Comparison of ENCODE assay signal across 10 mouse cellular contexts in genomic region chr10:95191881-95192280, GRCm38 (mm10).
DNase-seq lines count a peak whose midpoint lies in the region; ATAC-seq lines count a peak whose summit lies in the region.
"Had no signal": no experiment of that assay in that cellular context is flagged by ENCODE, and none has a peak within 500 bp of the region (broad histone marks: within the 10 kb centered on the region; RNA-seq: fewer than 3 reads in every experiment).

No protein-coding gene starts in this region.

- no peak for DNase-seq in kidney, postnatal 4 days
- DNase-seq in heart, adult 18-20 months: peak; percentile 71 to 83
- DNase-seq in left cerebral cortex, postnatal 10 days (ENCODE audit: extremely low spot score in 1 of 2, low spot score in 2 of 2): no peak
- no peak for DNase-seq in cerebellum, postnatal 25 days
- DNase-seq in right cerebral cortex, postnatal 4 days: no peak

- peaks cover 10% of the 10 kb centered on the region; the same call in 1 of the 2 replicates for H3K4me1 ChIP-seq in kidney, embryonic 16.5 days (ENCODE audit: insufficient read depth, low read length)
- H3K4me1 ChIP-seq in liver, embryonic 12.5 days: peaks cover 47% of the 10 kb centered on the region

- no peak overlapping the region for H3K27ac ChIP-seq in kidney, embryonic 16.5 days (ENCODE audit: low read length)
- H3K27ac ChIP-seq in liver, embryonic 12.5 days: 0 out of 2 replicates have a peak overlapping the region, but pooled peaks have one; percentile 23
- H3K27ac ChIP-seq: hindbrain, embryonic 15.5 days; limb, embryonic 15.5 days had no signal

- H3K4me3 ChIP-seq in kidney, embryonic 16.5 days (ENCODE audit: low read length): no peak overlapping the region
- H3K4me3 ChIP-seq in liver, embryonic 12.5 days: no peak overlapping the region
- H3K4me3 ChIP-seq: hindbrain, embryonic 15.5 days; limb, embryonic 15.5 days had no signal

- WGBS in kidney, embryonic 16.5 days: 68% methylated on average over 3 of the region's 3 CpGs
- WGBS in liver, embryonic 12.5 days (ENCODE audit: insufficient replicate concordance): 17% methylated on average over 3 of the region's 3 CpGs

- ATAC-seq in kidney, embryonic 16.5 days (ENCODE audit: low FRiP score, low TSS enrichment): peak; percentile 22; the same call in 1 of the 2 replicates
- peak; percentile 75 for ATAC-seq in liver, embryonic 12.5 days
- 0 out of 2 replicates have a peak, but pooled peaks have one; percentile 18 for ATAC-seq in neutrophil, adult 5-6 weeks (ENCODE audit: extremely low read depth, insufficient number of reproducible peaks, low FRiP score, poor library complexity, severe bottlenecking)

- H3K4me2 ChIP-seq in kidney, embryonic 16.5 days (replicated peaks; ENCODE audit: low read depth, low read length): no peak overlapping the region
- H3K4me2 ChIP-seq in liver, embryonic 12.5 days: peak overlapping the region; percentile 47
- H3K4me2 ChIP-seq: hindbrain, embryonic 15.5 days; limb, embryonic 15.5 days had no signal

- peaks cover 3% of the 10 kb centered on the region; the same call in 1 of the 2 replicates for H3K9me3 ChIP-seq in kidney, embryonic 16.5 days (ENCODE audit: low read length)
- H3K9me3 ChIP-seq in liver, embryonic 12.5 days (replicated peaks): no peaks in the 10 kb centered on the region
- H3K9me3 ChIP-seq: hindbrain, embryonic 15.5 days; limb, embryonic 15.5 days had no signal

- no peaks in the 10 kb centered on the region for H3K27me3 ChIP-seq in kidney, embryonic 16.5 days (ENCODE audit: insufficient read depth, low read length)
- no peaks in the 10 kb centered on the region for H3K27me3 ChIP-seq in liver, embryonic 12.5 days (replicated peaks)
- H3K27me3 ChIP-seq: hindbrain, embryonic 15.5 days; limb, embryonic 15.5 days had no signal

- intact Hi-C loops in left cerebral cortex, postnatal 10 days (cut with DNase I): no loop called here

- no peaks in the 10 kb centered on the region for H3K36me3 ChIP-seq in kidney, embryonic 16.5 days (ENCODE audit: insufficient read depth, low read length)
- H3K36me3 ChIP-seq in liver, embryonic 12.5 days: no peaks in the 10 kb centered on the region
- H3K36me3 ChIP-seq: hindbrain, embryonic 15.5 days; limb, embryonic 15.5 days had no signal

- H3K9ac ChIP-seq in kidney, embryonic 16.5 days (replicated peaks; ENCODE audit: low read length): no peak overlapping the region
- H3K9ac ChIP-seq in liver, embryonic 12.5 days: no peak overlapping the region
- H3K9ac ChIP-seq: hindbrain, embryonic 15.5 days; limb, embryonic 15.5 days had no signal

Comparison
In these comparisons a context has a peak if more than half of its experiments do, and no peak if none do; other contexts are left out.
1. ATAC-seq: peak in every context shown above with its lines; median percentile 75 in liver, embryonic 12.5 days; 22 in kidney, embryonic 16.5 days; 18 in neutrophil, adult 5-6 weeks.
2. DNase-seq: peak in heart, adult 18-20 months (2 of 2); none in kidney, postnatal 4 days (0 of 2), left cerebral cortex, postnatal 10 days (0 of 2), cerebellum, postnatal 25 days (0 of 2) and right cerebral cortex, postnatal 4 days (single experiment).